Mouse (Mus musculus) kidney, embryonic 14.5 days (tissue): ENCODE measurements around the gene Cc2d2b. TPM values are rescaled to one million over a fixed set of nuclear protein-coding genes. Genes with fewer than 3 reads are reported as not detected.
A peak's percentile ranks its signal among the peaks of the same experiment; 100 is the strongest.

Source experiments
- ATAC-seq: fragments of 200-750 bp; cut with Nextera tagmentation; 2 replicates; pipeline ENCODE4 v1.8.0; 2017; ENCODE audit warnings: moderate number of reproducible peaks, mild to moderate bottlenecking, moderate TSS enrichment, moderate library complexity; ENCODE audit not compliant: low FRiP score, low TSS enrichment
- H3K27ac ChIP-seq: fragments of 300-500 bp; sonication (generic); 2 replicates; pipeline ENCODE4 v1.5.1; 2014; ENCODE audit warnings: low read depth, mild to moderate bottlenecking, low read length, moderate library complexity, mixed read lengths
- H3K27me3 ChIP-seq: fragments of 300-500 bp; sonication (generic); 2 replicates; pipeline ENCODE4 v1.6.1; 2014; ENCODE audit warnings: mild to moderate bottlenecking, low read length; ENCODE audit not compliant: control insufficient read depth, insufficient read depth
- H3K36me3 ChIP-seq: fragments of 300-500 bp; sonication (generic); 2 replicates; pipeline ENCODE4 v1.6.1; 2014; ENCODE audit warnings: low read length, mixed read lengths; ENCODE audit not compliant: control insufficient read depth, insufficient read depth
- H3K4me1 ChIP-seq: fragments of 300-500 bp; sonication (generic); 2 replicates; pipeline ENCODE4 v1.6.1; 2014; ENCODE audit warnings: low read length, mixed read lengths; ENCODE audit not compliant: control insufficient read depth, insufficient read depth
- H3K4me2 ChIP-seq: fragments of 300-500 bp; sonication (generic); replicated peaks from 2 replicates; pipeline ENCODE4 v1.6.1; 2014; ENCODE audit warnings: low read depth, mild to moderate bottlenecking, low read length
- H3K4me3 ChIP-seq: fragments of 300-500 bp; sonication (generic); 2 replicates; pipeline ENCODE4 v1.5.1; 2014; ENCODE audit warnings: mild to moderate bottlenecking, low read length
- H3K9ac ChIP-seq: fragments of 300-500 bp; sonication (generic); 2 replicates; pipeline ENCODE4 v1.6.1; 2014; ENCODE audit warnings: low read depth, mild to moderate bottlenecking, low read length, moderate library complexity
- H3K9me3 ChIP-seq: fragments of 300-500 bp; sonication (generic); 2 replicates; pipeline ENCODE4 v1.6.1; 2016; ENCODE audit warnings: low read length; ENCODE audit not compliant: control insufficient read depth
- WGBS: fragments of 180-500 bp; shearing (Covaris S2); extraction: QIAGEN DNeasy Blood & Tissue Kit; methylation state at CpG from one replicate; pipeline ENCODE4 v1.1.7; 2014; 5-methylcytosine and 5-hydroxymethylcytosine counted together
- polyA plus RNA-seq: library from polyadenylated mRNA; unstranded; fragments of >200 nt; fragmentation: Nextera tagmentation; extraction: Ambion mirVana; gene quantifications from 2 replicates; pipeline ENCODE4 v1.2.1, GENCODE M21; 2014

The Cc2d2b gene
- polyA plus RNA-seq, 1 experiment from 2014 or later = not detected

DNA sequence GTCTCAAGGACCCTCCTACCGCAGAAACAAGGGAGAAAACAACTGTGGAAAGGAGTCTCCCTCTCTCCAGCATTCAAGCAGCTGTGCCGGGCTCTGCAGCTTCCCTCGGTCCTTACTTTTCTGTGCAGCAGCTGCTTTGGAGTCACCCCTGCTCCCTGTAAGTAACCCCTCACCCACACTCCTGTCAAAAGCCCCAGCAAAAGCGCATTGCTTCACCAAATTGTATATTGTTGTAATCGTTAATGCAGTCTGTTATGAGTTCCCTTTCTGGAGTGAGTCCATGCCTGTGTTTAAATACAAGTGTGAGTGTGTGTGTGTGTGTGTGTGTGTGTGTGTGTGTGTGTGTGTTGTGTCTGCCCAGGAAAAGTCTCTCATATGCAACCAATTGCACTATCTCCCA lies 119.7 kb downstream of the Cc2d2b start:
- H3K27me3 ChIP-seq = peaks cover 3% of the 10 kb centered on the region

DNA sequence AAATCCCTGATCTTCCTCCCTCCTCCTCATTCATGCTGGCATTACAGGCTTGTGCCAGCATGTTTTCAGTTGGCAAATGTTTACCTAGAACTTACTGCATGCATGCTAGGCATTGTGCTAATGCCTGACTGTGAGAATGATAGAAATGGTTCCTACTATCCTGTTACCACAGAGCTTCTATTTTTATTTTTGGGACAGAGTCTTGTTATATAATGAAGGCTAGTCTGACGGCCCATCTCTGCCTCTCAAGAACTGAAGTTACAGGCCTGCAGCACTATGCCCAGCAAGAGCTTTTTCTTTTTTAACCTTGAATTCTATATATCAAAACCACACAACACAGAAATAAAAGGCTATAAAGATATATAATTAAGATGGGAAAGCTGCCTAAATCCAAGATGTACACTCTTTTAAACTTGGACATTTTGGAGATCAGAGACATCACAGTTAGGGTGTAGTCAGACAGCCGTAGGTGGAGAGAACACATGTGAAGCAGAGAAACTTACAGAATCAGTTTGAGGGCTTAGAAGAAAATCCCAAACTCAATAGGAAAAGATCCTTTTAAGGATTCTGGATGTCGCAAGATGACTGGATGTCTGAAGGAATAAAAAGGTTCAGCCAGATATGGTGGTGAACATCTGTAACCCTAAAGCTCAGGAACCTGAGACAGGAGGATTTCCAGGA lies 121.0 kb downstream of the Cc2d2b start:
- no peak for ATAC-seq

More for the DNA sequence above, 119.7 kb downstream of the Cc2d2b start:
- ATAC-seq = no peak
- no peak overlapping the region for H3K9ac ChIP-seq
- H3K4me2 ChIP-seq = no peak overlapping the region
- H3K36me3 ChIP-seq = no peaks in the 10 kb centered on the region
- no peak overlapping the region for H3K4me3 ChIP-seq
- no peaks in the 10 kb centered on the region for H3K4me1 ChIP-seq
- H3K27ac ChIP-seq = no peak overlapping the region
- 30% methylated on average over 5 of the region's 5 CpGs for WGBS
- no peaks in the 10 kb centered on the region for H3K9me3 ChIP-seq

DNA sequence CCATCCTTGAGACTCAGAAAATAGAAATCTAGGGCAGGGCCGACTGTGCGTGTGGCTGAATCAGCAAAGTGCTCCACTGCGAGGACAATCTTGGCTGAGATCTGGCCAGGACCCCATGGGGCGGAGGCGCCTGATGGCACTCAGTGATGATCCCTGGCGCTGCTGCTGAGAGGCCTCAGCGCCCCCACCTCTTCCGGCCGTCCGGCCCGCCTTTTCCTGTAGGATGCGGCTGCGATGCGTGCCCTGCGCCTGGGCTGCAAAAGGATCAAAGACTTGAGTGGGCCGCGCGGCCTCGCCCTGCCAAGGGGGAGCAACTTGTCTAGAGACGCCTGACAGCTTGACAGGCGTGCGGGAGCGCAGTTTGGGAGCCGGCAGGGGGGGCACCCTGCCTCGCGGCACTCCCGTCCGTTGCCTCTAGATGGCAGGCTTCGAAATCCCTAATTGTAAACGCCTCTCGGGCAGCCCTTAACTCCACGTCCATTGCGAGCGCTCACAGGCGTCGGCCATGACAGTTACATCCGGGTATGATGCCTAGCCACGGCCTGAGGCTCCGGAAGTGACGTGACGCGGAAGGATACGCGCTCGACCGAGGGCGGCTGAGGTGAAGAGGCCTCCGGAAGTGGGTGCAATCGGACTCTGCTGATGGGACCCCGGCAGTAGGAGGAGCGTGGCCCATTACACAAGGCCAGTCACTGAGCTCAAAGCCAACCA lies 124.6 kb downstream of the Cc2d2b start:
- H3K27ac ChIP-seq = peak overlapping the region; percentile 38; the same call in 1 of the 2 replicates
- no peaks in the 10 kb centered on the region for H3K36me3 ChIP-seq
- no peaks in the 10 kb centered on the region for H3K4me1 ChIP-seq
- peak overlapping the region; percentile 28; the same call in 1 of the 2 replicates for H3K9ac ChIP-seq
- peaks cover 11% of the 10 kb centered on the region; the same call in 1 of the 2 replicates for H3K27me3 ChIP-seq
- peaks cover 7% of the 10 kb centered on the region for H3K9me3 ChIP-seq
- peak overlapping the region; percentile 63 for H3K4me2 ChIP-seq
- ATAC-seq = peak; percentile 98
- H3K4me3 ChIP-seq = peak overlapping the region; percentile 38
- 3% methylated on average over 51 of the region's 51 CpGs for WGBS

More for the DNA sequence above, 121.0 kb downstream of the Cc2d2b start:
- Histone ChIP-seq H3K36me3 (no peaks in the 10 kb centered on the region), H3K27me3 (peaks cover 5% of the 10 kb centered on the region), H3K9ac (no peak overlapping the region), H3K9me3 (peaks cover 7% of the 10 kb centered on the region), H3K4me2 (no peak overlapping the region), H3K4me1 (no peaks in the 10 kb centered on the region), H3K27ac (no peak overlapping the region), H3K4me3 (no peak overlapping the region)
- 92% methylated on average over 3 of the region's 3 CpGs for WGBS

Other genes with a start within 250 kb of the Cc2d2b start
- gene Sorbs1, start 235.0 kb upstream of the Cc2d2b start, polyA plus RNA-seq = 39.3 and 49.5 TPM in 2 replicates
- 29.3 and 51.6 TPM in 2 replicates for gene Aldh18a1, start 160.3 kb upstream of the Cc2d2b start, polyA plus RNA-seq
- 6.9 and 10.0 TPM in 2 replicates for gene Tctn3, start 136.5 kb upstream of the Cc2d2b start, polyA plus RNA-seq
- gene Entpd1, start 136.4 kb upstream of the Cc2d2b start, polyA plus RNA-seq = 3.0 and 5.4 TPM in 2 replicates
- gene Ccnj, start 82.5 kb downstream of the Cc2d2b start, polyA plus RNA-seq = 6.7 and 13.4 TPM in 2 replicates
- gene Zfp518a, start 146.0 kb downstream of the Cc2d2b start, polyA plus RNA-seq = 16.8 and 19.0 TPM in 2 replicates
- gene Blnk, start 245.8 kb downstream of the Cc2d2b start, polyA plus RNA-seq = 10.5 and 11.9 TPM in 2 replicates